Mouse (Mus musculus) right cerebral cortex, postnatal 10 days (tissue): Measurements from ENCODE around the gene Kdf1.

Experiments
- DNase-seq, 2 experiments: peaks; one replicate each; pipeline ENCODE4 v3.0.0; 2021; ENCODE audit warnings: low spot score in 2 of 2

Kdf1 gene

DNA sequence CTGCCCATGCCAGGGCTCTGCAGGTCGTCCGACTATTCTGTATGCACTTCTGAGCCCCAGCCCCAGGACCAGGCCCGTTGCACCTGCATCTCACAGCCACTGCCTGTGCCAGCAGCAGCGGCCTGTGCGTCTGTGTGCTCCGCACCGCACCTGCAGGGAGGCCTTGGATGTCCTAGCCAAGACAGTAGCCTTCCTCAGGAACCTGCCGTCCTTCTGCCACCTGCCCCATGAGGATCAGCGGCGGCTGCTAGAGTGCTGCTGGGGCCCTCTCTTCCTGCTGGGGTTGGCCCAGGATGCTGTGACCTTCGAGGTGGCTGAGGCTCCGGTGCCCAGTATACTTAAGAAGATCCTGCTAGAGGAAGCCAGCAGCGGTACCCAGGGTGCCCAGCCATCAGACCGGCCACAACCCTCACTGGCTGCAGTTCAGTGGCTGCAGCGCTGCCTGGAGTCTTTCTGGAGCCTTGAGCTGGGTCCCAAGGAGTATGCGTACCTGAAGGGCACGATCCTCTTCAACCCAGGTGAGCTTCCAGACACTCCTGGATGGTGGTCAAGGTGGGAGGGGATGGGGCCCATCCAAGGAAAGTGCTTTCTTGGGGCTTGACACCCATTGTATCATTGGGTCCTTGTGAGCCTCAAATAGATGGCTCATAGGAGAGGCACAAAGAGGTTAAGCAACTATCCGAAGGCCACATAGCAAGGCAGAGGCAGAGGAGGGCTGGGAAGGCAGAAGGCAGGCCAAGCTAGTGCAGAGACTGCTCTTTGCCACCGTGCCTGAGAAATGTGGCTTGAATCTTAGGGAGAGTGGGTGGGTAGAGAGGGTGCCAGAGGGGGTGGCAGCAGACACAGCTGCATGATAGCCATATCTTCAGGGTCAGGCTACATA lies 34.9 kb downstream of the Kdf1 start:
- DNase-seq = no peak

DNA sequence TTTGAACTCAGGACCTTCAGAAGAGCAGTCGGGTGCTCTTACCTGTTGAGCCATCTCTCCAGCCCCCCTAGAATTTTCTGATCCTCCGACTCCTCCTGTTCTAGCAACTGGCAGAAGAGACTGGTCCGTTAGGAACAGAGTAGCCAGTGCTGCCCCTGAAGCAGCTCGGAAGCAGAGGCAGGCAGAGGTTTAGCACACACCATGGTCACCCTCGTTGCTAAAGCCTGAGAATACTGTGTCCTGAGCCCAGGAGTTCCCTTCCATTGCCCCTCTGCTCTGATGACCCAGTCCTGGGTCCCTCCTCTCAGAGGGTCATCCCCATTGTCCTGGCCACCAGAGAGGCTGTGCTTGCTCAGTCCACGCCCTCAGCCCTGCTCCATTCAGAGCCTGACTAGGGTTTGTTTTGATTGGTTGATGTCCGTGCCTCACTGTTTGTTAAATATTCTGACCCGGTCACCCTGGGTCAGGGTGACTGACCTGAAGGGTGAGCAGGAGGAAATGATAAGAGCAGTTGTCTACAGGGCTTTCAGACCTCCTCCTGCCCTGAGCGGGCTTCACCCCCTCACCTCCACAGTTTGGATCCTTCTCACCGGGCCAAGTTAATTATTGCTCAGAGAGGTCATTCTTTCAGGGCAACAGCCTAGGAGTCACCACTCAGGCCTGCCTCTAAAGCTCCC lies 38.4 kb downstream of the Kdf1 start:
- DNase-seq = no peak

DNA sequence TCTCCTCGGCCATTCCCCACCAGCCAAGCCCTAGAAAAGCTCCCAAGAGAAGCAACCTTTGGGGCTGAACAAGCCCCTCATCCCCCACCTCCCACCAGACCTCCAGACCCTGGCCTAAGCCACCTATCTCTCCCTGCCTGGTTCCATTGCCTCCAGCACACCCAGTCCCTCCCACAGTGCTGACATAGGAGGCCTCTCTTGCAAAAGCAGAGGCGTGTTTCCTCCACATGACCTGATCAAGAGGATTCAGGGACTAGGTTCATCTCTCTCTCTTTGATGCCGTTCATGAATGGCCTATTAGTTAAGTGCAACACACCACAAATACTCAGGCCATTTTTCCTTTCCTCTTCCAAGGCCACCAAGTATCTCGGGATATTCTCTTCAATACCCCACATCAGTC lies 41.1 kb downstream of the Kdf1 start:
- no peak for DNase-seq

DNA sequence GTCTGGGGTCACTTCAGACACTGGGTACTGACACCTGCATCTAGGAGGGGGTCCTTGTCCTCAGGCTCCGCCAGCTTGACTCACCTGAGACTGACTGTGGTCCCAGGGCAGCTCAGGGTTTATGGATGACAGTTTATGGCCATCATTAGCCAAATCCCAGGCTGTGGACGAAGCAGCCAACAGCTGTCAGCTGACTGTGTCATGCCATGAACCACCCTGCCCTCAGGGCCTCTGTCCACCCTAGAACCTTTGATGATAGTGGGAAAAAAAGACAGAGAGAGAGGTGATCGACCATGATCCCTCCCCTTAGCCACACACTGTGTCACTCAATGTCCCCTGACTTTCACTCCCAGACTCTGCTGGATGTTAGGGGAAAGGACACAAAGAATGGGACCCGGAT lies 42.9 kb downstream of the Kdf1 start:
- no peak for DNase-seq

DNA sequence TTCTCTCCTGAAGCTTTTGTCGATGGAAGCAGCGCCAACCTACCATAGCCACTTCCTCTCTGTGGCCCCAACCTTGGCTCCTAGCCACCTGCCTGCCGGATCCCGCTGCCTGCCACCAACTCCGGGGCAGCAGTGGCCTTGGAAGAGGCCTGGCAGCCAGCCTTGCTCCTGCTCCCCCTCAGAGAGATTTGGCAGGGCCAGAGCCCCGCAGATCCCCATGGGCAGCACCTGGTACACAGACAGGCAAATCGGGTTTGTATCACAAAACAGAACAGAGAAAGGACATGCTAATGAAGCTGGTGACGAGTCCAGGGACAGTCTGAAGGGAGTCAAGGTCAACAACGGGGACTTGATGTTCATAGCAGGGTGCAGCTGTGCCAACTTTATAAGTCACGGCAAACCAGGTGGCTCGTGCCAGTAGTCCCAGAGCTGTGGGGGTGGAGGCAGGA lies 44.4 kb downstream of the Kdf1 start:
- peak in 1 of 2 experiments; percentile 50 for DNase-seq

DNA sequence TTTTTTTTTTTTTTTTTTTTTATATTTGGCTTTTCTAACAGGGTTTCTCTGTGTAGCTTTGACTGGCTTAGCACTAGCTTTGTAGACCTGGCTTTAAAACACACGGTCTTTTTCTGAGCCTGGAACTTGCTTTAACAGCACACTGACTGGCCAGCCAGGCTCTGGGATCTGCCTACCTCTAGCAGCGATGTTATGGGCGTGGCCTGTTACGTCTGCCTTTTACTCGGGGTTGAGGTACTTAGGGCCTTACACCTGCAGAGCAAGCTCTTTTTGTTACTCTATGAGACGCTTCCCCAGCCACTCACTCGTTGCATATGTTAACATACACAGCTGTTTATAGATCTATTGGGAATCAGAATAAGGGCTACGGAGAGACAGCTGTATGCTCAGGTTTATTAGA lies 48.5 kb downstream of the Kdf1 start:
- no peak for DNase-seq

DNA sequence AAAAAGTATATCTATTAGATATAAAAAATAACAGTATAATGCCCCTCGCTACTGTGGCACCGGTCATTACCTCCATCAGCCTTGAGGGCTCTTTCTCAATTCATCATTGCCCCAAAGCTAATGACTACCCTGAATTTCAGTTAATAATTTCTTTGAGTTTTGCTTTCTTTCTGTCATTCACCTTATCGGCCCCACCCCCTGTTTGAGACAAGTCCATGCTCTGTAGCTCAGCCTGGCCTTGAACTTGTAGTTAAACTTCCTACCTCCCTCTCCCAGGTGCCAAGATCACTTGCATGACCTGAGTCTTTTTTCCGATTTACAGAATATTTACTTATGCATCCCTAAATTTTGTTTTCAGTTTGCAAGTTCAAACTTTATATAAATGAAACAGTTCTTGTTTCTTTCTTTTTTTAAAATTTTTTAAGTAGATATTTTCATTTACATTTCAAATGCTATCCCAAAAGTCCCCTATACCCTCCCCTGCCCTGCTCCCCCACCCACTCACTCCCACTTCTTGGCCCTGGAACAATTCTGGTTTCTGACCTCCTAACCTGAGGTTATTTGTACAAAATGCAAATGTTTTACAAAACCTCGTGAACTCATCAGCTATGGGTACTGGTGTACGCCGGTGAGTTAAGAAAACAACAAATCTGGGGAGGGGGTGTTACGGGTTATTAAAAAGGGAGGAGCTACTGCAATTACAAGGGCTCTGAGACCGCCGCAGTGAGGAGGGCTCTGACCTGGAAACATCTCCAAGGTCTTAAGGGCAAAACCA lies 50.7 kb downstream of the Kdf1 start:
- no peak for DNase-seq

DNA sequence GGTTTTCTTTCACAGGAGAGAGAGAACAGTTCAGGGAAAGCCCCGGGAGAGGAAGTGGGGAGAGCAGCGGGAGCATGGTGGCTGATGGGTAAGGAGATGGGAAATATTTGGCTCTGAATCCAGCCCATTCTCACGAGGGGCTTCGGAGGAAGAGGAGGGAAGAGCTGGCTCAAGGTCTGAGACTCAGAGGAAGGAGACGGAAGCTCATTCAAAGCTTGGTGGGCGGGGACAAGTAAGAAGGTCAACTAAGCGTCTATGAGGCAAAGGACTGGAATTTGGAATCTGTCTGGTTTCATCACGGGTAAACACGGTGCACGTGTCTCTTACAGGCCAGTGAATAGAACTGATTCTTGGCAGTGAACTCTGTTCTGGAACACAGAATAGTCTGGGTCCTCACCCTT lies 51.3 kb downstream of the Kdf1 start:
- DNase-seq = no peak

DNA sequence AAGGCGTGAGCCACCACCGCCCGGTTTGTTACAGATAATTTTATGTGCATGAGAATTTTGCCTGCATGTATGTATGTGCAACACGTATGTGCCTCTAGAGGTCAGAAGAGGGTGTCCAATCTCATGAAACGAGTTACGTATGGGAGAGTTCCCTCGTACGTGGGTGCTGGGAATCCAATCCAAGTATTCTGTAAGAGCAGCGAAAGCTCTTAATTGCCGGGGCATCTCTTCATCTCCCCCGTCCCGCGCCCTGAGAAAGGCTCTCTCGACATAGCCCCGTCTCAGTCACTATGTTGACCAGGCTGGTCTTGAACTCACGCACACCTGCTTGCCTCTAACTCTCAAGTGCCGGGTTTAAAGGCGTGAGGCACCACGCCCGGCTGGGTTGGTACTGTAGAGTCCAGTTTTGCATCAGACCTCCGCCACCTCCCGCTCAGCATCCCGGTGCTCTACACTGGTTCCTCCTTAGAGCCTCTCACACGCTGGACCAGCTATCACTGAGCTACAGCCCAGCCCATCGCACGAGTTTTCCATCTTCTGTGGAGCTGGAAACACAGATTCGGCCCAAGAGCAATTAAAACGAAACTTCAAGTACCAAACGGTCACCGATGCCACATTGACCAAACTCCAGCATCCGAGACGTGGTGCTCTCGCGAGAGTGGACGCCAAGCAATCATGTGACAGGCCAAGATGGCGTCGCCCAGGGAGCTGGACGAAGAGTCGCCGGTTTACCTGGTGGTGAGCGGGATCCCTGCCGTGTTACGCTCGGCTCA lies 55.5 kb downstream of the Kdf1 start, which contains the start of gene Gpatch3:
Gene Gpatch3 (plus strand): TSS at position 676 of the 773 bp plus-strand sequence.
- DNase-seq = peak; percentile 96

DNA sequence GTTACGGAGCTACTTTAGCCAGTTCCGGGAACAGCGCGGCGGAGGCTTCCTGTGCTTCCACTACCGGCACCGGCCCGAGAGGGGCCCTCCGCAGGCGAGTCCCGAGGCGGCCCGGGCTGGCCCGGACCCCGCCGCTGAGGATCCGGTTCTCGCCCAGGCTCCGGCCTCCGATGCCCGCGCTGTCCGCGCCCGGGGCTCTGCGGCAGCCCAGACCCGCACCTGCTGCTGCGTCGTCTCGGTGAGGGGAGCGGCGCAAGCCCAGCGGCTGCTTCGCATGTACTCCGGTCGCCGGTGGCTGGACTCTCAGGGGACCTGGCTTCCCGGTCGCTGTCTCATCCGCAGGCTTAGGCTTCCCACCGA lies 56.1 kb downstream of the Kdf1 start:
- no peak for DNase-seq

DNA sequence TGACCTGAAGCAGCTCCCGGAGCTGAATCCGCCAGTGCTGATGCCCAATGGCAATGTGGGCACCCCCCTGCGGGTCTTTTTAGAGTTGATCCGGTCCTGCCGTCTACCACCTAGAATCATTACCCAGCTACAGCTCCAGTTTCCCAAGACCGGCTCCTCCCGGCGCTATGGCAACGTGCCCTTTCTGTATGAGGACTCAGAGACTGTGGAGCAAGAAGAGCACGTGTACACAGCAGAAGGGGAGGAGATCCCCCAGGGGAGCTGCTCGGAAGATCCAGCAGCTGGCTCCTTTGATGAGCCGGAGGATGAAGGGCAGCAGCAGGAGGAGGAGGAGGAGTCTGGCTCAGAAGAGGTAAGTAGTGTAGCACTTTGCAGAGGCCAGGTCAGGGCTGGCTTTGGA lies 59.2 kb downstream of the Kdf1 start:
- DNase-seq = peak in 1 of 2 experiments; percentile 25
